Mouse (Mus musculus) stomach, postnatal 0 days (tissue): ENCODE measurements around the gene Tas2r125.

Experiments used
- CTCF ChIP-seq: IDR thresholded peaks from 2 replicates; pipeline ENCODE4 v1.5.1; 2016; ENCODE audit warnings: antibody characterized with exemption, low read depth, mild to moderate bottlenecking, moderate library complexity
- EP300 ChIP-seq: optimal IDR thresholded peaks from 2 replicates; pipeline ENCODE3; 2016; ENCODE audit warnings: antibody characterized with exemption

DNA sequence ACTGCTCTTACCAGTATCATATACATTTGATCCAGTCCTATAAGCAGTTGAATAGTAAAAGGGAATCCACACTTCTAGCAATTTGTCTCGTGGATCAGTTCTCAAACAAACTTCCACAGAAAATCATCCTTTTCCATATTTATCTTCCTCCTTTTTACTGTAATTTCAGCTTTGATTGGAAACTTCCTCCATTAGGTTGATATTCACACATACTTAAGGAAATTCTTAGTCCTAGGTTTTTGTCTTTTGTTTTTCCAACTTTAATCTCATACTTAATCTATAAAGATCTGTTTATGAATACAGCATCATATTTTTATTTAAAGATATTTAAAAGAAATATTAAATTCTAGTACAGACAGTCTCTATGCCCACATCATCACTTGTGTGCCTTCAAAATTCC lies 48.4 kb downstream of the Tas2r125 start, which contains the start of gene Tas2r131:
- TF ChIP-seq EP300 = no peak
- no peak for TF ChIP-seq CTCF
